Mouse (Mus musculus) intestine, embryonic 14.5 days (tissue): ENCODE results near the gene U2af2. TPM values are rescaled to one million over a fixed set of nuclear protein-coding genes. Genes with fewer than 3 reads are reported as not detected.

Source experiments
- ATAC-seq: fragments of 200-750 bp; cut with Nextera tagmentation; replicated peaks from 2 replicates; pipeline ENCODE4 v1.8.0; 2017; ENCODE audit warnings: low read depth, moderate number of reproducible peaks, moderate TSS enrichment, moderate library complexity; ENCODE audit not compliant: low FRiP score, low TSS enrichment
- DNase-seq: peaks from one replicate; pipeline ENCODE4 v3.0.0-alpha.2; 2018; ENCODE audit warnings: low spot score
- H3K27ac ChIP-seq: fragments of 300-500 bp; sonication (generic); 2 replicates; pipeline ENCODE4 v1.5.1; 2014; ENCODE audit warnings: low read depth, mild to moderate bottlenecking, control low read depth
- H3K27me3 ChIP-seq: fragments of 300-500 bp; sonication (generic); replicated peaks from 2 replicates; pipeline ENCODE4 v1.6.1; 2014; ENCODE audit warnings: low read length, control low read depth; ENCODE audit not compliant: control insufficient read depth, insufficient read depth
- H3K36me3 ChIP-seq: fragments of 300-500 bp; sonication (generic); 2 replicates; pipeline ENCODE4 v1.6.1; 2014; ENCODE audit warnings: low read length, control low read depth; ENCODE audit not compliant: control insufficient read depth, insufficient read depth
- H3K4me1 ChIP-seq: fragments of 300-500 bp; sonication (generic); replicated peaks from 2 replicates; pipeline ENCODE4 v1.6.1; 2014; ENCODE audit warnings: low read length, control low read depth, mixed read lengths; ENCODE audit not compliant: control insufficient read depth, insufficient read depth
- H3K4me2 ChIP-seq: fragments of 300-500 bp; sonication (generic); 2 replicates; pipeline ENCODE4 v1.6.1; 2014; ENCODE audit warnings: low read length
- H3K4me3 ChIP-seq: fragments of 300-500 bp; sonication (generic); 2 replicates; pipeline ENCODE4 v1.5.1; 2014; ENCODE audit warnings: low read depth, low read length, control low read depth, mixed read lengths
- H3K9ac ChIP-seq: fragments of 300-500 bp; sonication (generic); 2 replicates; pipeline ENCODE4 v1.6.1; 2014; ENCODE audit warnings: mild to moderate bottlenecking, low read length
- H3K9me3 ChIP-seq: fragments of 300-500 bp; sonication (generic); 2 replicates; pipeline ENCODE4 v1.6.1; 2016; ENCODE audit warnings: low read length, control low read depth; ENCODE audit not compliant: control insufficient read depth
- WGBS: fragments of 180-500 bp; shearing (Covaris S2); extraction: QIAGEN DNeasy Blood & Tissue Kit; methylation state at CpG from one replicate; pipeline ENCODE4 v1.1.7; 2014; 5-methylcytosine and 5-hydroxymethylcytosine counted together
- polyA plus RNA-seq: library from polyadenylated mRNA; unstranded; fragments of >200 nt; fragmentation: Nextera tagmentation; extraction: Ambion mirVana; gene quantifications from 2 replicates; pipeline ENCODE4 v1.2.1, GENCODE M21; 2014

U2af2 gene
- polyA plus RNA-seq, 1 experiment from 2014 or later, result 133 TPM

DNA sequence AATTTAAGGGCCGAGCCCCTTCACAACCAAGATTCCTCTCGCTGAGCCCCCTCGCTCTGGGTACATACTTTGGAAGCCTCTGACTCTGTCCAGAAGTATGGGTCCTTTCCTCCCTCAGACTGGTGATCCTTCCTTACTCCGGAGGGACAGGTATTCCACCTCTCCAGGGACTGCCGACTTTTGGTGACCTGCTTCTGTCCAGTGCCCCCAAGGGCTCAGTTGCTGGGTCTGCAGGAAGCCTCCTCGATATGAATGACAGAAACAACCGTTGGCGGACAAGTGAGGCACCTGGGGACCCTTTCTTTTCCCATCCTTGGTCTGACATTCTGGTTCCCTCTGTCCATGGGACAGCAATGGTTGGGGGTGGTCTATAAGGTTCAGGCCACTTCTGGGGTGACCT, 4.6 kb upstream of the U2af2 start:
- Histone ChIP-seq H3K4me1 (peaks cover 35% of the 10 kb centered on the region), H3K9ac (peak overlapping the region; percentile 68), H3K4me2 (peak overlapping the region; percentile 71), H3K27me3 (peaks cover 55% of the 10 kb centered on the region), H3K36me3 (no peaks in the 10 kb centered on the region), H3K4me3 (peak overlapping the region; percentile 50), H3K9me3 (no peaks in the 10 kb centered on the region), H3K27ac (no peak overlapping the region)
- 30% methylated on average over 8 of the region's 8 CpGs for WGBS
- DNase-seq (no peak), ATAC-seq (no peak)

DNA sequence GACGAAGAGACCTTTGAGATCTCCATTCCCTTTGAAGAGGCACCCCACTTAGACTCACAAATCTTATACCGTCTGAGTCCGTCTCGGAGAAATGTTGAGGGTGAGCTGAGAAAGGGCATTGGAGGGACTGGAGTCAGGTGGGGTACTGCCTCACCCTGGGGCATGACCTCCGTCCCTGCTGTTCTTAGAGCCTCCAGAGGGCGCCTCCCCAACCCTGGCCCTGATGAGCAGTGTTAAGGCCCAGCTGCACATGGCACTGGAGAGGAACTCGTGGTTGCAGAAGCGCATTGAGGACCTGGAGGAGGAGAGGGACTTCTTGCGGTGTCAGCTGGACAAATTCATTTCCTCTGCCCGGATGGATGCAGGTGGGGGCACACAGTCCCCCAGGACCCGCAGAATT, 4.1 kb upstream of the U2af2 start:
- no peaks in the 10 kb centered on the region for H3K9me3 ChIP-seq
- DNase-seq (no peak), ATAC-seq (no peak)
- peaks cover 50% of the 10 kb centered on the region for H3K27me3 ChIP-seq
- no peaks in the 10 kb centered on the region for H3K36me3 ChIP-seq
- WGBS, result 42% methylated on average over 11 of the region's 11 CpGs
- peak overlapping the region; percentile 71 for H3K4me2 ChIP-seq
- no peak overlapping the region for H3K9ac ChIP-seq
- H3K27ac ChIP-seq, result no peak overlapping the region
- peaks cover 30% of the 10 kb centered on the region for H3K4me1 ChIP-seq
- 0 out of 2 replicates have a peak overlapping the region, but pooled peaks have one; percentile 50 for H3K4me3 ChIP-seq

DNA sequence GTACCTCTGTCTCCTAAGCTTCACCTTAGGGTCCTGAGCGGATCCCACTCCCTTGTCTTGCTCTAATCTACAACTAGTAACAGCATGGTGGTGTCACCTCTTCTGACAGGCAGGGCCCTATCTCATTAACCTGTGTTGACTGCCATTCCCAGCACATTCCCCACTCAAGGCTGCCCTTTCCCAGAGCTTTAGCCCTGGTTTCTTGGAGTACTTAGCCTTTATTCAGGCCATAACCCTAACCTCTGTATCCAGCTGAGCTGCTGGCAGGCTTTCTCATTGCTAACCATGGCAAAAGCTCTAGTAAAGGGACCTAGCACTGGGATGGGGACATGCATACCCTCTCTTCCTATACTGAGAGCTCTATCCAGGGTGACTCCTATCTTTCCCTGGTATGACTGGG, 3.3 kb upstream of the U2af2 start:
- Histone ChIP-seq H3K9ac (no peak overlapping the region), H3K36me3 (no peaks in the 10 kb centered on the region; the same call in 1 of the 2 replicates), H3K27me3 (peaks cover 42% of the 10 kb centered on the region), H3K9me3 (no peaks in the 10 kb centered on the region), H3K4me3 (no peak overlapping the region), H3K27ac (no peak overlapping the region), H3K4me1 (peaks cover 25% of the 10 kb centered on the region), H3K4me2 (no peak overlapping the region)
- 95% methylated on average over 1 of the region's 1 CpGs for WGBS
- no peak for DNase-seq
- no peak for ATAC-seq

DNA sequence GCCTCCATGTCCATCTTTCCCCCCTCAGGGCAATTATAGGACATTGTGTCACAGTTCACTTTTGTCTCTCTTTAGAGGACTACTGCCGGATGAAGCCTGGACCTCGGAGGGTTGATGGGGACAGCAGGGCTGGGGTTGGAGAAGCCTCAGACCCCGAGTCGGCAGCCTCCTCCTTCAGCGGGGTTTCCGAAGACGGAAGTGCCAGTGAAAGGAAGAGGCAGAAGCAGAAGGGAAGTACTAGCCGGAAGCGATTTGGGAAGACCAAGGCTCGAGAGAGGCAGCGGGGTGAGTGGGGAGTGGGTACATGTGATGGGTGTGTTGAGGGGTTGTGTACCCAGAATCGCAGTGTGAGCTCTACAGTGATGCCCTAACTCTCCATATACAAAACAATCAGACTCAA, 2.5 kb upstream of the U2af2 start:
- H3K27me3 ChIP-seq, result peaks cover 34% of the 10 kb centered on the region
- H3K4me2 ChIP-seq, result no peak overlapping the region
- DNase-seq (no peak), ATAC-seq (no peak)
- peaks cover 25% of the 10 kb centered on the region for H3K4me1 ChIP-seq
- H3K4me3 ChIP-seq, result no peak overlapping the region
- no peaks in the 10 kb centered on the region; the same call in 1 of the 2 replicates for H3K36me3 ChIP-seq
- H3K27ac ChIP-seq, result no peak overlapping the region
- WGBS, result 84% methylated on average over 12 of the region's 12 CpGs
- H3K9ac ChIP-seq, result no peak overlapping the region
- no peaks in the 10 kb centered on the region for H3K9me3 ChIP-seq

DNA sequence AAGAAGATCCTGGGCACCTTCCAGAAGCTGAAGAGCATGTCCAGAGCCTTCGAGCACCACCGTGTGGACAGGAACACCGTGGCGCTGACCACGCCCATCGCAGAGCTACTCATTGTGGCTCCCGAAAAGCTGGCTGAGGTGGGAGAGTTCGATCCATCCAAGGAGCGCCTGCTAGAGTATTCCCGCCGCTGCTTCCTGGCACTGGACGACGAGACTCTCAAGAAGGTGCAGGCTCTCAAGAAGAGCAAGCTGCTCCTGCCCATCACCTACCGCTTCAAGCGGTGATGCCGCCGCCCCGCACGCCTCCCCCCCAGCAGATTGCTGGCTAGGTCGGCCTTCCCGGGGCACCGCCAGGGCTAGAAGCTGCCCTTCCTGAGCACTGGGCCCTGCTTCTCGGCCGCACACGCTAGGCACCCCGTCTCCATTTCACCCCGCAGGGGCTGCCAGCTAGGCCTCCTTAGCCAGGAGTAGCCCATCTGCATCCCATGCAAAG, 1.7 kb upstream of the U2af2 start:
- no peak for ATAC-seq
- WGBS, result 4% methylated on average over 27 of the region's 27 CpGs
- H3K36me3 ChIP-seq, result no peaks in the 10 kb centered on the region; the same call in 1 of the 2 replicates

DNA sequence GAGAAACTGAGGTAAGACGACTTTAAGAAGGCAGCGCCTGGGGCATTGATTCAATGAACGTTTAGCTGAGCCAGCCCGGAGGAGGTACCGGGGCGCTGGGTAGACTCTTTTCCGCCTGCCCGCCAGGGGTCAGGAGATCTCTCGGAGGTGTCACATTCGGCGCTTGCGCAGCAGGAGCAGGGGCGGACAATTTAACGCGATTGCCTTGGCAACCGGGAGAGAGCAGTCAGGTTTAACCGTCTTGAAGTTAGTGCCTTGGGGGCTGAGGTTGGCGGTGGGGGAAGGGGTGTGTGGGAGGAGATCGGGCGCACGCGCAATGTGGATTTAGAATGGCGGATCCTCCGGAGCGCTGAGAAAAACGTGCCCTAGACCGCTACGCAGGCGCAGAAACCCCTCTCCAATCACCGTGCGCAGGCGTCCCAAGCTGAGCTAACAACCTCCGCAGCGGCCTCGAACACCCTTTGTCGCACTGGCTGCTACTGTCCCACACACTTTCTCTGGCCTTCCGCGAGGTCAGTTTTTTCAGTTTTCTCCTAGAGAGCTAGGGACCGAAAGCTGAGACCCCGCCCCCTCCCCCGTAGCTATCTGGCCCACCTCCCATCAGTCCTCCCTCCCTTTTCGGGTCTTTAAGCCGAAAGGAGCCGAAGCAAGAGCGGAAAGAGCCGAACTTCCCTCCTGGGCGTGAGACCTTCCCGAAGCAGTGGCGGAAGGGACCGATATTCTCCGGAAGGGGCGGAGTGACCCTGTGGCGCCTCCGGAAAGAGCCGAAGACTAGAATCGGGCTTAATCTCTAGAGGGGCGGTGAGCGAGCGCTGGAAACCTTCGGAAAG, 784 bp upstream of the U2af2 start:
- Histone ChIP-seq H3K36me3 (peaks cover 4% of the 10 kb centered on the region; the same call in 1 of the 2 replicates), H3K27ac (peak overlapping the region; percentile 100), H3K27me3 (peaks cover 17% of the 10 kb centered on the region), H3K9ac (peak overlapping the region; percentile 98), H3K4me1 (peaks cover 27% of the 10 kb centered on the region), H3K4me3 (peak overlapping the region; percentile 80), H3K4me2 (peak overlapping the region; percentile 82), H3K9me3 (no peaks in the 10 kb centered on the region)
- WGBS, result under 1% methylated on average over 60 of the region's 60 CpGs
- peak; percentile 99 for DNase-seq
- peak; percentile 88 for ATAC-seq

More for the DNA sequence above, 1.7 kb upstream of the U2af2 start:
- Histone ChIP-seq H3K27me3 (peaks cover 26% of the 10 kb centered on the region), H3K4me2 (peak overlapping the region; percentile 82), H3K4me1 (peaks cover 27% of the 10 kb centered on the region), H3K9me3 (no peaks in the 10 kb centered on the region), H3K27ac (peak overlapping the region; percentile 100), H3K4me3 (peak overlapping the region; percentile 80), H3K9ac (peak overlapping the region; percentile 98)
- peak; percentile 83 for DNase-seq

DNA sequence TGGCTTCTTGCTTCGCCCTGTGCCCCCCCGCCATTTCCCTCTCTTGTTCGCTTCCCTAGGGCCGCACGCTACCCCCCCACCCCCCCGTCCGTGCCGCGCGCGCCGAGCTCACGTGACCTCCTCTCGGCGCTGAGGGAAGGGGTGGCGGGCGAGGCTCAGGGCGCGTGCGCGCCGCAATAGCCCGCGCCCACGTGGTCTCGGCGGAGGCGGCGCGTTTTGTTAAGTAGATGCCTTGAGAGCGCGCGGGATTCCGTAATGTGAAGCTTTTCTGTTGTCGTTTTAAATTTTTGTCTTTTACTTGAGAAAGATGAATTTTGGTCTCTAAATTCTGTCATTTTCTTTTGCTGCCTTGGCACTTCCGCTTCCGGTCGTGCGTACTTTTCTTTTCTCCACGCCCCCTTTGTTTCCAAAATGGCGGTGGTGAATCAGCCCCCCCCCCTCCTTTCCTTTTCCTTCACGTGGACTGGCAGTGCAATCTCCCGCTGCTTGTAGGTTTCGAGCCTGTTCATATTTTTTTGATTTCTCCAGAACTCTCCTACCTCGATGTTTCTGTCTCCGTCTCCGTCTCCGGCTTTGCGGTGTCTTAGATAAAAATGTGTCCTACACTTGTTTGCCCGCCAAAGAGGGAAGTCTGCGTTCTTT, 538 bp downstream of the U2af2 start:
- Histone ChIP-seq H3K9me3 (no peaks in the 10 kb centered on the region), H3K4me3 (peak overlapping the region; percentile 80), H3K27ac (peak overlapping the region; percentile 100), H3K4me2 (peak overlapping the region; percentile 82), H3K36me3 (peaks cover 17% of the 10 kb centered on the region), H3K9ac (peak overlapping the region; percentile 98), H3K27me3 (peaks cover 5% of the 10 kb centered on the region), H3K4me1 (peaks cover 24% of the 10 kb centered on the region)
- WGBS, result under 1% methylated on average over 42 of the region's 51 CpGs
- DNase-seq (peak; percentile 93), ATAC-seq (peak; percentile 59)

DNA sequence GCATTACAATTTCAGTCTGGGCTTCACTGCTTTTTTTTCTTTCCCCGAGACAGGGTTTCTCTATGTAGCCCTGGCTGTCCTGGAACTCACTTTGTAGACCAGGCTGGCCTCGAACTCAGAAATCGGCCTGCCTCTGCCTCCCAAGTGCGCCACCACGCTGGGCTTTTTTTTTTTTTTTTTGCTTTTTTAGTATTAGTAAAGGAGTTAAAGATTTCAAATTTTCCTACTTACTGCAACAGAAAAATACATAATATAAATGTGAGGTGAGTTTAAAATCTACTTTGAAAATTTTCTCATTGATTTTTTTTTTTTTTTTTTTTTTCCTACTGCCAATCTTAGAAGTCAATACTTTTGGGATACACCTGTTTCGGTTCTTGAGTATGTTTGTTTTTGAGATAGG, 2.9 kb downstream of the U2af2 start:
- no peaks in the 10 kb centered on the region for H3K9me3 ChIP-seq
- 93% methylated on average over 6 of the region's 6 CpGs for WGBS
- H3K36me3 ChIP-seq, result peaks cover 41% of the 10 kb centered on the region
- H3K4me1 ChIP-seq, result peaks cover 21% of the 10 kb centered on the region
- no peak overlapping the region for H3K4me3 ChIP-seq
- no peak overlapping the region for H3K9ac ChIP-seq
- H3K4me2 ChIP-seq, result no peak overlapping the region
- H3K27me3 ChIP-seq, result no peaks in the 10 kb centered on the region
- ATAC-seq, result no peak
- no peak for DNase-seq
- H3K27ac ChIP-seq, result no peak overlapping the region
